Mouse (Mus musculus): ENCODE measurements at regions not wholly inside any gene's neighbourhood (a gene's known extent, or its start where the extent isn't known, plus 50 kb on each side); places are given as distances from the start of the nearest gene placed in this dataset.

GRCm38 (mm10) chr1:190639846-190640245 lies 271.7 kb downstream of the Rps6kc1 start:
- WGBS = 69% methylated on average over 11 of the region's 11 CpGs
- Histone ChIP-seq H3K9me3 (replicated peaks) (no peaks in the 10 kb centered on the region), H3K4me2 (no peak overlapping the region), H3K36me3 (no peaks in the 10 kb centered on the region), H3K4me1 (replicated peaks) (no peaks in the 10 kb centered on the region), H3K4me3 (no peak overlapping the region), H3K27ac (no peak overlapping the region), H3K9ac (no peak overlapping the region), H3K27me3 (no peaks in the 10 kb centered on the region)
- ATAC-seq (replicated peaks; ENCODE audit: insufficient number of reproducible peaks, insufficient read depth, low FRiP score, low read depth) = no peak

- no peaks in the 10 kb centered on the region for H3K4me1 ChIP-seq (replicated peaks)
- ATAC-seq (replicated peaks; ENCODE audit: insufficient number of reproducible peaks, insufficient read depth, low FRiP score, low read depth) = no peak
- no peak overlapping the region for H3K27ac ChIP-seq
- no peaks in the 10 kb centered on the region for H3K9me3 ChIP-seq (replicated peaks)
- no peak overlapping the region for H3K4me2 ChIP-seq
- H3K36me3 ChIP-seq = no peaks in the 10 kb centered on the region
- H3K9ac ChIP-seq = no peak overlapping the region
- H3K4me3 ChIP-seq = no peak overlapping the region
- WGBS = 84% methylated on average over 2 of the region's 2 CpGs
- no peaks in the 10 kb centered on the region for H3K27me3 ChIP-seq
Measured at GRCm38 (mm10) chr1:190634935-190635334, 276.6 kb downstream of the Rps6kc1 start.

DNA sequence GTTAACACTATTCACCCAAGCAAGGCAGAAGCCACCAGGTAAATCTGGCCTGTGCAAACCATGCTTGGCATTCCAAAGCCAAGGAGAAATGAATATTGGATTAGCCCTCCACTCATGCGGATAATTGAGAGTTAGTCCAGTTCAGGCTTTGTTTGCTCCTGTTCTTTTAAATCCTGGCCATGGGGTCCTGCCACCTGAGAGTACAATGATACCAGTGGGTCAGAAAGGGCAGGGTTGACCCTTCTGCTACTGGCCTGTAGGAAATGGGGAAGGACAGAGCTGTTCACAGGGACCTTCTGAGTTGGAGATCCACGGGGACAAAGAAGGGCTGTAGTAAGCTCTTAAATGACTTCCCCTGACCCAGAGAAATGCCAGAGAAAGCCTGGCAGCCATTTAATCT lies 279.9 kb downstream of the Rps6kc1 start:
- Histone ChIP-seq H3K27me3 (no peaks in the 10 kb centered on the region), H3K9me3 (replicated peaks) (no peaks in the 10 kb centered on the region), H3K27ac (no peak overlapping the region), H3K4me3 (no peak overlapping the region), H3K9ac (no peak overlapping the region), H3K36me3 (no peaks in the 10 kb centered on the region), H3K4me2 (no peak overlapping the region), H3K4me1 (replicated peaks) (no peaks in the 10 kb centered on the region)
- ATAC-seq (replicated peaks; ENCODE audit: insufficient number of reproducible peaks, insufficient read depth, low FRiP score, low read depth) = no peak
- WGBS = 66% methylated on average over 2 of the region's 2 CpGs

GRCm38 (mm10) chr1:190630193-190630592 lies 281.4 kb downstream of the Rps6kc1 start:
- WGBS = 86% methylated on average over 5 of the region's 5 CpGs
- Histone ChIP-seq H3K4me3 (no peak overlapping the region), H3K27ac (no peak overlapping the region), H3K36me3 (no peaks in the 10 kb centered on the region), H3K4me1 (replicated peaks) (no peaks in the 10 kb centered on the region), H3K27me3 (no peaks in the 10 kb centered on the region), H3K4me2 (no peak overlapping the region), H3K9ac (no peak overlapping the region), H3K9me3 (replicated peaks) (no peaks in the 10 kb centered on the region)
- ATAC-seq (replicated peaks; ENCODE audit: insufficient number of reproducible peaks, insufficient read depth, low FRiP score, low read depth) = no peak

DNA sequence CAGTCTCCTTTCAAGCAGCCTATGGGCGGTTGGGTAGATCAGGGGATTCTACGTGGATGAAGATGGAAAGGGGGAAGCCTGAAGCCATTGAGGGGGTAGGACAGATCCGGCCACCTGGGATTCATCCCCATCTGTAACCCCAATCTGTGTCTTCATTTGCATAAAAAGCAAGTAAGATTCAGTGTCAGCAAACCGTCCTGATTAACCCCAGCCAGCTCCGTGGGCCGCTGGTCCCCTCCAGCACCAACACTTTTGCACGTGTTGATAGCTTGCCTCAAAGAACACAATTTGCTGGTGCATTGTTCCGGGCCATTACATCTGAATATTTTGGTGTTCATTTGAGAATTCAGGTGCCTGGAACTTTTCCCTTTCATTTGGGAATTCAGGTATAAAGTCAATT lies 287.7 kb downstream of the Rps6kc1 start:
- no peaks in the 10 kb centered on the region for H3K9me3 ChIP-seq (replicated peaks)
- H3K4me3 ChIP-seq = no peak overlapping the region
- H3K27ac ChIP-seq = no peak overlapping the region
- no peak overlapping the region for H3K4me2 ChIP-seq
- H3K9ac ChIP-seq = no peak overlapping the region
- no peak for ATAC-seq (replicated peaks; ENCODE audit: insufficient number of reproducible peaks, insufficient read depth, low FRiP score, low read depth)
- no peaks in the 10 kb centered on the region for H3K36me3 ChIP-seq
- H3K4me1 ChIP-seq (replicated peaks) = no peaks in the 10 kb centered on the region
- WGBS = 88% methylated on average over 8 of the region's 8 CpGs
- no peaks in the 10 kb centered on the region for H3K27me3 ChIP-seq

- Histone ChIP-seq H3K9me3 (replicated peaks) (no peaks in the 10 kb centered on the region), H3K4me2 (no peak overlapping the region), H3K4me3 (no peak overlapping the region), H3K4me1 (replicated peaks) (peaks cover 4% of the 10 kb centered on the region), H3K9ac (no peak overlapping the region), H3K27me3 (no peaks in the 10 kb centered on the region), H3K27ac (no peak overlapping the region), H3K36me3 (no peaks in the 10 kb centered on the region)
- 63% methylated on average over 3 of the region's 3 CpGs for WGBS
- ATAC-seq (replicated peaks; ENCODE audit: insufficient number of reproducible peaks, insufficient read depth, low FRiP score, low read depth) = no peak
Measured at GRCm38 (mm10) chr1:190600425-190600824, 311.1 kb downstream of the Rps6kc1 start.

DNA sequence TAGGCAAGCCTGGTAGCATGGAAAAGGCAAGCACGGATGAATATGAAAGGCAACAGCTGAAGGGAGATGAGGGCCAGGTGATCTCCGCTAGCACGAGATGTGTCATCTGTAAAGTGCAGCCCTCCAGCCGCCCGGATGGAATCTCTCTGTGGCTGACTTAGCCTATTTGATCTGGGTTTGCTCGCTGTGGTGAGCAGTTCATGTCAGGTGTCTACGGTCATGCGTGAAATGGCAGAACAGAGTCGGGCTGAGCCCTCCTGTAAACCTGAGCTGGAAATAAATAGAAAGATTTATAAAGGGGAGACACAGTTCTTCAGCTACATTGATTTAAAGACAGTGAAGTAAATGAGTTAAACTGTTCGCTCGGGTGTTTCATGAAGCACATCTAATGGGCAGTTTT lies 311.9 kb downstream of the Rps6kc1 start:
- WGBS = 77% methylated on average over 11 of the region's 11 CpGs
- no peaks in the 10 kb centered on the region for H3K27me3 ChIP-seq

GRCm38 (mm10) chr1:190596209-190596608 lies 315.4 kb downstream of the Rps6kc1 start:
- Histone ChIP-seq H3K4me2 (no peak overlapping the region), H3K9me3 (replicated peaks) (no peaks in the 10 kb centered on the region), H3K27ac (no peak overlapping the region), H3K4me1 (replicated peaks) (no peaks in the 10 kb centered on the region), H3K27me3 (no peaks in the 10 kb centered on the region), H3K36me3 (no peaks in the 10 kb centered on the region), H3K4me3 (no peak overlapping the region), H3K9ac (no peak overlapping the region)
- 91% methylated on average over 2 of the region's 2 CpGs for WGBS
- no peak for ATAC-seq (replicated peaks; ENCODE audit: insufficient number of reproducible peaks, insufficient read depth, low FRiP score, low read depth)

More for the DNA sequence above, 311.9 kb downstream of the Rps6kc1 start:
- no peak overlapping the region for H3K9ac ChIP-seq
- H3K9me3 ChIP-seq (replicated peaks) = no peaks in the 10 kb centered on the region
- no peak for ATAC-seq (replicated peaks; ENCODE audit: insufficient number of reproducible peaks, insufficient read depth, low FRiP score, low read depth)
- peaks cover 4% of the 10 kb centered on the region for H3K4me1 ChIP-seq (replicated peaks)
- no peak overlapping the region for H3K4me2 ChIP-seq
- no peaks in the 10 kb centered on the region for H3K36me3 ChIP-seq
- H3K27ac ChIP-seq = no peak overlapping the region
- H3K4me3 ChIP-seq = no peak overlapping the region

DNA sequence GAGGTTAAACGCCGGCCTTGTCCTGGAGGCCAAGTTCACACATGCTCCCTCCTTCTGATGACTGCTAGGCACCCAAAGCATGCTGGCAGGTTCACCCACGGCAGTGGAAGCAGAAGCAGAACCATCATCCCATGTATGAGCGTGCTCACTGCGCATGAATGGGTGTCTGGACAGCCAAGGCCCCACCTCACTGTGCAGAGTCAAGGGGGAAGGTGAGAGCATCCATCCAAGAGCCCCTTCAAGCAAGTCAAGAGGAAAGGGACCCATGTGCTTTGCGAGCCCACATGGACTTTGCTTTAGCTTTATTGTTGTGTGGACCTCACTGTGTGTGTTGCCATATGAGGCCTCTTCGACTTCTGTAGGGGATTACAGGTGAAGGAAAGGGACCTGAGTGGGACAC lies 319.9 kb downstream of the Rps6kc1 start:
- ATAC-seq (replicated peaks; ENCODE audit: insufficient number of reproducible peaks, insufficient read depth, low FRiP score, low read depth) = no peak
- no peak overlapping the region for H3K9ac ChIP-seq
- H3K4me2 ChIP-seq = no peak overlapping the region
- H3K4me3 ChIP-seq = no peak overlapping the region
- 89% methylated on average over 7 of the region's 7 CpGs for WGBS
- no peaks in the 10 kb centered on the region for H3K27me3 ChIP-seq
- no peaks in the 10 kb centered on the region for H3K36me3 ChIP-seq
- H3K9me3 ChIP-seq (replicated peaks) = no peaks in the 10 kb centered on the region
- H3K4me1 ChIP-seq (replicated peaks) = no peaks in the 10 kb centered on the region
- no peak overlapping the region for H3K27ac ChIP-seq

DNA sequence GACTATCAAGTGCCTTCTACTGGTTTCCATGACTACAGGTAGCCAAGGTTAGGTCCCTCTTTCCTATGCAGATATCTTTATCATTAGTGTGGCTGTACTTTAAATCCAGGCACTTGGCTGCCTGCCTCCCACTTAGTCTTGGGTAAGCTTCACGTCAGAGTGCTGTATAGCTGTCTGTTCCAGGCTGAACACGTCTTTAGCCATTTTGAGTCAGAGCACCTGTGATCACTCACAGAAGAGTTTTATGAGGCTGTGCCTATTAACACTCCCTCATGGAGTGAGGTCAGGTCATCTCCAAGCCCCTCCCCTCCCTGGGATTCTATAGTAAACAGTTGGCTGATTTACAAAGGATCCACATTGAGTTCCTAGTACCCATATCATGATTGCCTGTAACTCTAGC lies 322.0 kb downstream of the Rps6kc1 start:
- H3K27me3 ChIP-seq = no peaks in the 10 kb centered on the region
- no peak for ATAC-seq (replicated peaks; ENCODE audit: insufficient number of reproducible peaks, insufficient read depth, low FRiP score, low read depth)
- H3K9ac ChIP-seq = no peak overlapping the region
- no peaks in the 10 kb centered on the region for H3K4me1 ChIP-seq (replicated peaks)
- no peak overlapping the region for H3K4me2 ChIP-seq
- H3K36me3 ChIP-seq = no peaks in the 10 kb centered on the region
- no peak overlapping the region for H3K4me3 ChIP-seq
- H3K9me3 ChIP-seq (replicated peaks) = no peaks in the 10 kb centered on the region
- WGBS = 31% methylated on average over 2 of the region's 2 CpGs
- no peak overlapping the region for H3K27ac ChIP-seq

- no peaks in the 10 kb centered on the region for H3K4me1 ChIP-seq (replicated peaks)
- WGBS = 76% methylated on average over 6 of the region's 6 CpGs
- H3K27ac ChIP-seq = no peak overlapping the region
- no peaks in the 10 kb centered on the region for H3K36me3 ChIP-seq
- no peak overlapping the region for H3K4me3 ChIP-seq
- no peaks in the 10 kb centered on the region for H3K27me3 ChIP-seq
- no peak for ATAC-seq (replicated peaks; ENCODE audit: insufficient number of reproducible peaks, insufficient read depth, low FRiP score, low read depth)
- no peaks in the 10 kb centered on the region for H3K9me3 ChIP-seq (replicated peaks)
- H3K9ac ChIP-seq = no peak overlapping the region
- H3K4me2 ChIP-seq = no peak overlapping the region
Measured at GRCm38 (mm10) chr1:190583272-190583671, 328.3 kb downstream of the Rps6kc1 start.

DNA sequence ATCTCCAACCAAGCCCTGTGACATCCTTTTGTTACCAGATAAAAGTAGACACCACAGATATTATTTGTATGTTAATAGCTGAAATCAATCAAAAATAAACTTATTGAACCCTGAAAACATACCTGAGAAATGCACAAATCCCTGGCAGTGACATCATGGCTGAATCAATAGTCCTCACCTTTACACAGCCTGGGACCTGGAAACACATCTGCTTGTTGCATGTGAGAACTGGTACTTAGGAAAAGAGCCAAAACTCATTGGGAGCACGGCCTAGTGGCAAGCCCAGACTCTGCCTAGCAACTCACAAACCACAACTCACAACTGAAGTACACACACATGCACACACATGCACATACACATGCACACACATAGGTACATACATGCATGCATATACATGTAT lies 330.9 kb downstream of the Rps6kc1 start:
- no peak overlapping the region for H3K9ac ChIP-seq
- no peak overlapping the region for H3K27ac ChIP-seq
- no peaks in the 10 kb centered on the region for H3K9me3 ChIP-seq (replicated peaks)
- H3K27me3 ChIP-seq = no peaks in the 10 kb centered on the region
- no peaks in the 10 kb centered on the region for H3K36me3 ChIP-seq
- H3K4me3 ChIP-seq = no peak overlapping the region
- 88% methylated on average over 1 of the region's 1 CpGs for WGBS
- no peak for ATAC-seq (replicated peaks; ENCODE audit: insufficient number of reproducible peaks, insufficient read depth, low FRiP score, low read depth)
- no peaks in the 10 kb centered on the region for H3K4me1 ChIP-seq (replicated peaks)
- no peak overlapping the region for H3K4me2 ChIP-seq

DNA sequence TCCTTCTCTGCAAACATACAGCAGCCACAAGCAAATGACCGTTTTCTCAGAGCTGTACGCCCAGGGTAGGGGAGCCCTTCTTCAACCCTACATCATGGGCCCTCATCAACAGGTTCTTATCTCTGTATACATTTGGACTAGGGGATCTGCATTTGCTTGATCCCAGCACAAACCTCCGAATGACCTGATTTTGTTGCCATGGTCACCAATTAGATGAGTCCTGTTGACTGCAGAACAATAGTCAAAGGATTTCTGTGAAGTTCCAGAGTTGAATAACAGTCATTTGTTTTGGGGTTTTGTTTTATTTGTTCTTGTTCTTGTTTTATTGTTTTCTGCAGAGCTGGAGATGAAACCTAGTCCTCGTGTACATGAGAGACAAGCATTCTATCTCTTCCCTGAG lies 340.6 kb downstream of the Rps6kc1 start:
- Histone ChIP-seq H3K4me2 (no peak overlapping the region), H3K4me3 (no peak overlapping the region), H3K9ac (no peak overlapping the region), H3K36me3 (no peaks in the 10 kb centered on the region), H3K9me3 (replicated peaks) (no peaks in the 10 kb centered on the region), H3K27me3 (no peaks in the 10 kb centered on the region), H3K4me1 (replicated peaks) (no peaks in the 10 kb centered on the region), H3K27ac (no peak overlapping the region)
- 64% methylated on average over 4 of the region's 4 CpGs for WGBS
- no peak for ATAC-seq (replicated peaks; ENCODE audit: insufficient number of reproducible peaks, insufficient read depth, low FRiP score, low read depth)

Data from heart, embryonic 15.5 days (tissue).